Mouse (Mus musculus) small intestine, adult 2 months (tissue): Measurements from ENCODE around the gene Zgrf1. TPM values are rescaled to one million over a fixed set of nuclear protein-coding genes. Genes with fewer than 3 reads are reported as not detected.
A peak's percentile ranks its signal among the peaks of the same experiment; 100 is the strongest.

Source experiments
- H3K27ac ChIP-seq: fragments of 200-500 bp; 2 replicates; pipeline ENCODE4 v1.5.1; 2012; ENCODE audit warnings: low read depth, low read length, control low read depth, inconsistent platforms; ENCODE audit not compliant: insufficient read depth
- H3K27me3 ChIP-seq: fragments of 200-500 bp; 2 replicates; pipeline ENCODE4 v1.6.1; 2012; ENCODE audit warnings: mild to moderate bottlenecking, moderate library complexity, low read length, inconsistent platforms; ENCODE audit not compliant: control insufficient read depth, insufficient read depth
- H3K36me3 ChIP-seq: fragments of 200-500 bp; 2 replicates; pipeline ENCODE4 v1.6.1; 2012; ENCODE audit warnings: mild to moderate bottlenecking, low read length, control low read depth, inconsistent platforms; ENCODE audit not compliant: control insufficient read depth, insufficient read depth
- H3K4me1 ChIP-seq: fragments of 200-500 bp; 2 replicates; pipeline ENCODE4 v1.6.1; 2012; ENCODE audit warnings: low read length, inconsistent platforms, mixed read lengths; ENCODE audit not compliant: control insufficient read depth, insufficient read depth, insufficient read length
- H3K4me3 ChIP-seq: fragments of 200-500 bp; 2 replicates; pipeline ENCODE4 v1.5.1; 2012; ENCODE audit warnings: low read depth, mild to moderate bottlenecking, control low read depth, inconsistent platforms, low read length, moderate library complexity
- CTCF ChIP-seq: fragments of 200-500 bp; IDR thresholded peaks from 2 replicates; pipeline ENCODE4 v1.5.1; 2012; ENCODE audit warnings: low read depth, mild to moderate bottlenecking, control low read depth, inconsistent platforms, low read length, moderate library complexity, mixed read lengths; ENCODE audit not compliant: insufficient replicate concordance, insufficient read length; ENCODE audit errors: extremely low read depth
- POLR2A ChIP-seq: fragments of 200-500 bp; IDR thresholded peaks from 2 replicates; pipeline ENCODE4 v1.6.1; 2012; ENCODE audit warnings: low read depth, mild to moderate bottlenecking, control low read depth, inconsistent platforms, low read length, moderate library complexity
- WGBS: fragments of 180-500 bp; shearing (Covaris S2); methylation state at CpG from one replicate; pipeline ENCODE4 v1.1.7; 2018; 5-methylcytosine and 5-hydroxymethylcytosine counted together
- polyA plus RNA-seq: library from polyadenylated mRNA; depleted of rRNA; stranded (reverse); fragments of >200 nt; gene quantifications from 2 replicates; pipeline ENCODE4 v1.2.3, GENCODE M21; 2012

Gene Zgrf1
- polyA plus RNA-seq, 1 experiment = 0.24 TPM

DNA sequence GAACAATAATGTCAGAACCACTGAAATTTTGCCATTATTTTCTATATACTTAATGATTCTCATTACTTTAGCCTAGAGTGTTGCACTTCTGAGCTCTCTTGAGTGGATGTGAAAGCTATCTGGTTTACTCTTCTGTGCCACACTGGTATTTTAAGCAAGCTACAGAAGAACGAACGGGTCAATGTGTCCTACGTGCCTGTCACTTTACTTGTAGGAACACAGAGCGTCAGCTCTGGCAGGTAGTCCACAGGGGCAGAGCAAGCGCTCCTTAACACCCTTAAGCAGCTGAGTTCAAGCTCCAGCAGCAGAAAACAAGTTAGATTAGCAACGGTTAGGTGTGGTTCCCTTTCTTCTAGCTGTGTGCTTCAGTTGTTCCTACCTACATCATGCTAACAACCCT lies 14.1 kb upstream of the Zgrf1 start:
- 87% methylated on average over 6 of the region's 6 CpGs for WGBS
- no peak overlapping the region for H3K27ac ChIP-seq
- peaks cover 14% of the 10 kb centered on the region for H3K36me3 ChIP-seq
- no peaks in the 10 kb centered on the region for H3K27me3 ChIP-seq
- no peak overlapping the region for H3K4me3 ChIP-seq
- no peak for TF ChIP-seq POLR2A
- no peak for TF ChIP-seq CTCF
- H3K4me1 ChIP-seq = no peaks in the 10 kb centered on the region

DNA sequence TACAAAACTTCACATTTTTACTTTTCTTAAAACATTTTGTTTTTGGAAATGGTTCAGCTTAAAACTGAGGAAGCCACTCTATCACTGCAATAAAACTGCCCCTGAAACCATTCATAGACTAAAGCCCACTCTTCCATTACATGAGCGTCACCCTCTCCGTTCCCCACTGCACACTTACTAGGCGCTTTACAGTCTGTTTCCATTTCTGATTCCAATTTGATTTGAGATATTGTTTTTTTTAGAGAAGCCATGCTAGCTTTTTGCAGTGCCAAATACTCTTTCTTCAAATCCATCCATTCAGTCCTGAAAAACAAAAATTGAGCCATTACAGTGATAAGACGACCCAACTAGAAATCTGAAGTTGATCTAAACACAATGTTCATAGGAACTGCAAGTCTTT lies 9.3 kb upstream of the Zgrf1 start:
- H3K36me3 ChIP-seq = peaks cover 33% of the 10 kb centered on the region
- H3K4me1 ChIP-seq = no peaks in the 10 kb centered on the region
- 92% methylated on average over 4 of the region's 4 CpGs for WGBS
- no peaks in the 10 kb centered on the region for H3K27me3 ChIP-seq
- TF ChIP-seq CTCF (no peak), POLR2A (no peak)
- no peak overlapping the region for H3K27ac ChIP-seq
- H3K4me3 ChIP-seq = no peak overlapping the region

DNA sequence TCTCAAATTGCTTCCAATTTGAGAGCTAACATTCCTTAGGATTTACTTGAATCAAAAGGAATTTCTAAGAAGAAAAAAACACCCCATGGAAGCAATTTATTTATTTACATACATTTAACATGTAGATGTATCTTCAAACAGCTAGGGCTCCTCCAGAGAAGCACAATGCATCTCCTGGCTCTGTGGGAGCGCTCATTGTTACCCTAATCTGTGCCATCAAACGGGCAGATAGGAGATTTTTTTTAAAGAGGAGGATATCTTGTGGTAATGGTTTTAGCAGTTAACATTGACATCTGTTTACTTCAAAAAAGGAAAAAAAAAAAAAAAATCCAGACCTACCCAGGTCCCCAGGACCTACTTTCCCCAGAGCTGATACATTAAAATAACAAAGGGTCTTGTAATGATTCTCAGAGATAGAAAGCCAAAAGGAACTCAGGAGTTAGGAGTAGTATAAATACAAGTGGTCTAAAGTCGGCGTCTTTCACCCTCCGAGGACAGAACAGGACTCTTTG lies 8.6 kb upstream of the Zgrf1 start:
- H3K4me1 ChIP-seq = no peaks in the 10 kb centered on the region
- H3K27ac ChIP-seq = no peak overlapping the region
- H3K36me3 ChIP-seq = peaks cover 29% of the 10 kb centered on the region
- no peak overlapping the region for H3K4me3 ChIP-seq
- 60% methylated on average over 5 of the region's 5 CpGs for WGBS
- H3K27me3 ChIP-seq = no peaks in the 10 kb centered on the region
- TF ChIP-seq POLR2A (no peak), CTCF (no peak)

DNA sequence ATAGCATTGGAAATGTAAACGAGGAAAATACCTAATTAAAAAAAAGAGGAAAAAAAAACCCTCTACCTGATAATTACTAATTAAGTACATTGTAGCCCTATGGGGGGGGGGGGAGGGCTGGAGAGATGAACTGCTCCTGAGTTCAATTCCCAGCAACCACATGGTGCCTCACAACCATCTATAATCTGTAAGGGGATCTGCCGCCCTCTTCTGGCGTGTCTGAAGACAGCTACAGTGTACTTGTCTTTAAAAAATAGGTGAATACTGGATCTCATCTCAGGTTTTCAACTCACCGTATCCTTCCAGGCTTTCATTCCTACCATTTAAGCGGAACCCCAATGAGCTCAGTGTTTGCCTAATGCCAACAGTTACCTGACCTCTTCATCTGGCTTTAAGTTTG lies 5.4 kb upstream of the Zgrf1 start:
- Histone ChIP-seq H3K36me3 (peaks cover 25% of the 10 kb centered on the region), H3K4me1 (no peaks in the 10 kb centered on the region), H3K27ac (no peak overlapping the region), H3K27me3 (no peaks in the 10 kb centered on the region), H3K4me3 (no peak overlapping the region)
- 65% methylated on average over 5 of the region's 5 CpGs for WGBS
- TF ChIP-seq CTCF (peak; percentile 22; the same call in 1 of the 2 replicates), POLR2A (no peak)

DNA sequence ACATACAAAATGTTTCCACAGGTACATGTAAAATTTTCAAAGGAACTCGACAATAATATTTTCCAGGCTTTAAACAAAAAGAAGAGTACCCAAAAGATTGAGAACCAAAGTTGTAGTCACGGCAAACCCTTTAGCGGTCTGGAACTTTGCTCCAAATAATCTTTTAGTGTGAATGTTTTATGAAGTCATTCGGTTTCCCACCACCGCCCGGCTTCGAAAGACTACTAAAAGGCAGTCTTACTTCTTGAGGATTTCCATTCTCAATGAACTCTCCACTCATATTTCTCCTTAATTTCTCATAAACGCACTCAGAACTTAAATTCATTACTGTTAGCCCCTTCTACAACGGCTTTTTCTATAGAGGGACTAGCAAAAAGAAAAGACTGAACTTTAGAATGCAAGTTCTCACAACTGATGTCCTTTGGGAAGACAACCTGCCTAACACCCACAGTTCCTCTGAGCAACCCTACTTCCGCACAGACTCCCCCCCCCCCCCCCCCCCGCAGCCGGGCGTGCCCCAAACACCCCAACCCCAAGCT lies 786 bp upstream of the Zgrf1 start:
- Histone ChIP-seq H3K27me3 (no peaks in the 10 kb centered on the region), H3K4me3 (peak overlapping the region; percentile 73), H3K36me3 (0 out of 2 replicates have a peak, but pooled peaks cover 2% of the 10 kb centered on the region), H3K27ac (peak overlapping the region; percentile 68), H3K4me1 (no peaks in the 10 kb centered on the region)
- WGBS = 2% methylated on average over 9 of the region's 13 CpGs
- TF ChIP-seq POLR2A (no peak), CTCF (no peak)

DNA sequence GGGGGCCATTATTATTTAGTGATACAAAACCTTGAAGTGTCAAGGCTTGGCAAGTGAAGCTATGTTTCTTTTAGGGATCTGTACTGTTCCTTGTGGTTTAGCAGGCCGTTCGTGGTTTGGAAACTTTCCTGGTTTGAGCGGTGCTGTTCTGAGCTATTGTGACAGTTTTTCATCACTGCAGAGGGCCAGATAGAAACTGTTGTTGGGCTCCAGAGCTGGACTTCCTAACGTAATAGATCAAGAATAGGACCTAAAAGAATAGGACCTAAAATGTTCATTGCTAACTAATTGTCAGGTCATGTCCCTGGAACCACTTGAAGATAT lies 393 bp downstream of the Zgrf1 start:
- H3K36me3 ChIP-seq = 0 out of 2 replicates have a peak, but pooled peaks cover 2% of the 10 kb centered on the region
- TF ChIP-seq CTCF = no peak
- no peak for TF ChIP-seq POLR2A
- no peak overlapping the region for H3K27ac ChIP-seq
- no peaks in the 10 kb centered on the region for H3K4me1 ChIP-seq
- peak overlapping the region; percentile 73 for H3K4me3 ChIP-seq
- under 1% methylated on average over 4 of the region's 4 CpGs for WGBS
- no peaks in the 10 kb centered on the region for H3K27me3 ChIP-seq

DNA sequence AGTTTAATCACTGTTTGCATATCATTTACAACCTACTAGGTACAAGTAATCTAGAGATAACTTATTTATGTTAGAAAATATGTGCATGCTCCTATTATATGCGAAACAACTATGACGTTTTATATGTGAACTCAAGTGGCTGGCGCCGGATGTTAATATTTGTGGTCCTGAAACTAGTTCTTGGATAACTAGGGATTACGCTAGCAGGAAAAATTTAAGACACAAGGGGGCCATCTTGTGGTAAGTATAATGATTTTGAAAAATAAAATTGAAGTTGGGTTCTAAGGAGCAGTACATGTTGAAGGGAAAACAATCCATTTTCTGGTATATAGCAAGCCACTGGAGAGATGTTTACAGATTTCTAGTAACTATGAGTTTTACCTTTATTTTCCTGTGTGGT lies 1.4 kb downstream of the Zgrf1 start:
- no peak overlapping the region for H3K4me3 ChIP-seq
- TF ChIP-seq POLR2A (no peak), CTCF (no peak)
- H3K36me3 ChIP-seq = peaks cover 2% of the 10 kb centered on the region; the same call in 1 of the 2 replicates
- H3K4me1 ChIP-seq = no peaks in the 10 kb centered on the region
- no peaks in the 10 kb centered on the region for H3K27me3 ChIP-seq
- no peak overlapping the region for H3K27ac ChIP-seq
- 28% methylated on average over 5 of the region's 5 CpGs for WGBS
